Mouse (Mus musculus) embryonic facial prominence, embryonic 11.5 days (tissue): ENCODE measurements around the gene Slc35f6. TPM values are rescaled to one million over a fixed set of nuclear protein-coding genes. Genes with fewer than 3 reads are reported as not detected.
A peak's percentile ranks its signal among the peaks of the same experiment; 100 is the strongest.

Source experiments
- ATAC-seq: fragments of 200-750 bp; cut with Nextera tagmentation; replicated peaks from 2 replicates; pipeline ENCODE4 v1.8.0; 2017; ENCODE audit warnings: low read depth; ENCODE audit not compliant: insufficient number of reproducible peaks, low FRiP score, low TSS enrichment
- DNase-seq: peaks from one replicate; pipeline ENCODE4 v3.0.0-alpha.2; 2015; ENCODE audit warnings: low spot score
- H3K27ac ChIP-seq: fragments of 300-500 bp; sonication (generic); replicated peaks from 2 replicates; pipeline ENCODE4 v1.5.1; 2014; ENCODE audit warnings: mild to moderate bottlenecking, low read depth, low read length, control low read depth
- H3K27me3 ChIP-seq: fragments of 300-500 bp; sonication (generic); 2 replicates; pipeline ENCODE4 v1.6.1; 2014; ENCODE audit warnings: mild to moderate bottlenecking, low read length, moderate library complexity, mixed read lengths; ENCODE audit not compliant: control insufficient read depth, insufficient read depth
- H3K36me3 ChIP-seq: fragments of 300-500 bp; sonication (generic); replicated peaks from 2 replicates; pipeline ENCODE4 v1.6.1; 2014; ENCODE audit warnings: low read depth, mild to moderate bottlenecking, low read length, moderate library complexity, mixed read lengths; ENCODE audit not compliant: control insufficient read depth, insufficient read depth
- H3K4me1 ChIP-seq: fragments of 300-500 bp; sonication (generic); 2 replicates; pipeline ENCODE4 v1.6.1; 2014; ENCODE audit warnings: low read length, mixed read lengths; ENCODE audit not compliant: control insufficient read depth, insufficient read depth
- H3K4me2 ChIP-seq: fragments of 300-500 bp; sonication (generic); 2 replicates; pipeline ENCODE4 v1.6.1; 2014; ENCODE audit warnings: low read depth, mild to moderate bottlenecking, control low read depth, low read length, moderate library complexity
- H3K4me3 ChIP-seq: fragments of 300-500 bp; sonication (generic); 2 replicates; pipeline ENCODE4 v1.5.1; 2014; ENCODE audit warnings: low read depth, low read length, control low read depth
- H3K9ac ChIP-seq: fragments of 300-500 bp; sonication (generic); replicated peaks from 2 replicates; pipeline ENCODE4 v1.6.1; 2014; ENCODE audit warnings: mild to moderate bottlenecking, control low read depth, low read length
- H3K9me3 ChIP-seq: fragments of 300-500 bp; sonication (generic); replicated peaks from 2 replicates; pipeline ENCODE4 v1.6.1; 2016; ENCODE audit warnings: mild to moderate bottlenecking, low read length, inconsistent platforms, mixed read lengths; ENCODE audit not compliant: control insufficient read depth
- WGBS: fragments of 180-500 bp; shearing (Covaris S2); extraction: QIAGEN DNeasy Blood & Tissue Kit; methylation state at CpG from one replicate; pipeline ENCODE4 v1.1.7; 2014; 5-methylcytosine and 5-hydroxymethylcytosine counted together
- polyA plus RNA-seq: library from polyadenylated mRNA; unstranded; fragments of >200 nt; fragmentation: Nextera tagmentation; extraction: Ambion mirVana; gene quantifications from 2 replicates; pipeline ENCODE4 v1.2.1, GENCODE M21; 2014

The Slc35f6 gene
- polyA plus RNA-seq, 1 experiment from 2014 or later = 22.0 TPM

DNA sequence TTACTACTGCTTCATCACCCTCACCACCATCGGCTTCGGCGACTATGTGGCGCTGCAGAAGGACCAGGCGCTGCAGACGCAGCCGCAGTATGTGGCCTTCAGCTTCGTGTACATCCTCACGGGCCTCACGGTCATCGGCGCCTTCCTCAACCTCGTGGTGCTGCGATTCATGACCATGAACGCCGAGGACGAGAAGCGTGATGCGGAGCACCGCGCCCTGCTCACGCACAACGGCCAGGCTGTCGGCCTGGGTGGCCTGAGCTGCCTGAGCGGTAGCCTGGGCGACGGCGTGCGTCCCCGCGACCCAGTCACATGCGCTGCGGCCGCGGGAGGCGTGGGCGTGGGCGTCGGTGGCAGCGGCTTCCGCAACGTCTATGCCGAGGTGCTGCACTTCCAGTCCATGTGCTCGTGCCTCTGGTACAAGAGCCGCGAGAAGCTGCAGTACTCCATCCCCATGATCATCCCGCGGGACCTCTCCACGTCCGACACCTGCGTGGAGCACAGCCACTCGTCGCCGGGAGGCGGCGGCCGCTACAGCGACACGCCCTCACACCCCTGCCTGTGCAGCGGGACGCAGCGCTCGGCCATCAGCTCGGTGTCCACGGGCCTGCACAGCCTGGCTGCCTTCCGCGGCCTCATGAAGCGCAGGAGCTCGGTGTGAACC is 25.4 kb upstream of the Slc35f6 start:
- peak overlapping the region; percentile 56 for H3K9ac ChIP-seq
- ATAC-seq (peak; percentile 64; the same call in 1 of the 2 replicates), DNase-seq (peak; percentile 35)
- peak overlapping the region; percentile 41 for H3K4me3 ChIP-seq
- no peak overlapping the region for H3K27ac ChIP-seq
- H3K36me3 ChIP-seq = no peaks in the 10 kb centered on the region
- H3K4me2 ChIP-seq = peak overlapping the region; percentile 95
- H3K27me3 ChIP-seq = peaks cover 11% of the 10 kb centered on the region
- 3% methylated on average over 69 of the region's 69 CpGs for WGBS
- H3K9me3 ChIP-seq = no peaks in the 10 kb centered on the region
- peaks cover 4% of the 10 kb centered on the region; the same call in 1 of the 2 replicates for H3K4me1 ChIP-seq

- H3K27ac ChIP-seq = no peak overlapping the region
- peak; percentile 64 for DNase-seq
Observed at GRCm38 (mm10) chr5:30622841-30623185, 24.9 kb upstream of the Slc35f6 start.

DNA sequence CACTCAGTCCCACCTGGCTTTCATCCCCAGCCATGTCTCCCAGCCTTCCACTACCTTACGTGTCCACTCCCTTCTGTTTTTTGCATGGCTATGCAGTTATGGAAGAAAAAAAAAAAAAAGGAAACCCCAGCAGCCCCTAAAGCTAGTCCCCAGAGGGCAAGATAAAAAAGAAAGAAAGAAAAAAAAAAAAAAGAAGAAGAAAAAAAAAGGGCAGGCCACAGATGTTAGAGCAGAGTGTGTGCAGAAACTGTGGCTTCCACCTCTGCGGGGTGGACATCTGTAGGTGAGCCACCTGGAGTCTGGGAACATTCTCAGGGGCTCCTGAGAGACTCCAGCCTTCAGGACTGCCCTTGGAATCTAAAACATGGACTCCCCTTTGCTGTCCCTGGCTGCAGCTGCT is 24.4 kb upstream of the Slc35f6 start:
- 66% methylated on average over 2 of the region's 2 CpGs for WGBS
- ATAC-seq = no peak
- no peak overlapping the region; the same call in 1 of the 2 replicates for H3K4me3 ChIP-seq
- H3K4me1 ChIP-seq = peaks cover 4% of the 10 kb centered on the region; the same call in 1 of the 2 replicates
- H3K9me3 ChIP-seq = no peaks in the 10 kb centered on the region
- no peak for DNase-seq
- no peak overlapping the region for H3K27ac ChIP-seq
- H3K9ac ChIP-seq = no peak overlapping the region
- peaks cover 11% of the 10 kb centered on the region for H3K27me3 ChIP-seq
- H3K4me2 ChIP-seq = peak overlapping the region; percentile 95
- no peaks in the 10 kb centered on the region for H3K36me3 ChIP-seq

More at GRCm38 (mm10) chr5:30622841-30623185, 24.9 kb upstream of the Slc35f6 start:
- H3K9me3 ChIP-seq = no peaks in the 10 kb centered on the region
- peak; percentile 12; the same call in 1 of the 2 replicates for ATAC-seq
- H3K36me3 ChIP-seq = no peaks in the 10 kb centered on the region
- peak overlapping the region; percentile 41 for H3K4me3 ChIP-seq
- peaks cover 4% of the 10 kb centered on the region; the same call in 1 of the 2 replicates for H3K4me1 ChIP-seq
- H3K4me2 ChIP-seq = peak overlapping the region; percentile 95
- H3K9ac ChIP-seq = peak overlapping the region; percentile 56
- peaks cover 11% of the 10 kb centered on the region for H3K27me3 ChIP-seq
- 0% methylated on average over 10 of the region's 10 CpGs for WGBS

DNA sequence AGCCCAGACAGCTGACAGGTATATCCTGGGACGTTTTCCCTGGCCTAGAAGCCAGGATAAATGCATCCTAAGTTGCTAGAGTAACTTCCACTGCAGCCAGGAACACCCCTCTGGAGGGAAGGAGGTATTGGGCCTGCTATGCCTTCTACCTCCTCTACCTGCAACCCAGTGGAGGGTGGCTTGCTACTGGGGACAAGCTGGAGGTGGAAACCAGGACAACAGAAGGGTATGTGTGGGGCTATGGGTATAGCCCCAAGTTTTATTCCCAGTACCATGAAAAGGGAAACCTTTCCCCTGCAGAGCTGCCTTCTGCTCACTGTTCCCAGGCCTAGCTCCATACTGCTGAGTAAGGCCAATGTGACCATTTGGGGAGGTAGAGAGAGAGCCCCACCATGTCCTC is 23.4 kb upstream of the Slc35f6 start:
- H3K9ac ChIP-seq = no peak overlapping the region
- H3K4me1 ChIP-seq = peaks cover 4% of the 10 kb centered on the region; the same call in 1 of the 2 replicates
- H3K27me3 ChIP-seq = peaks cover 11% of the 10 kb centered on the region
- H3K4me3 ChIP-seq = no peak overlapping the region
- 25% methylated on average over 1 of the region's 1 CpGs for WGBS
- no peak overlapping the region for H3K4me2 ChIP-seq
- DNase-seq (no peak), ATAC-seq (no peak)
- H3K36me3 ChIP-seq = no peaks in the 10 kb centered on the region
- H3K9me3 ChIP-seq = no peaks in the 10 kb centered on the region
- H3K27ac ChIP-seq = no peak overlapping the region

- Histone ChIP-seq H3K4me2 (no peak overlapping the region), H3K27ac (no peak overlapping the region), H3K27me3 (peaks cover 11% of the 10 kb centered on the region), H3K4me1 (peaks cover 4% of the 10 kb centered on the region; the same call in 1 of the 2 replicates), H3K9me3 (no peaks in the 10 kb centered on the region), H3K9ac (no peak overlapping the region), H3K36me3 (no peaks in the 10 kb centered on the region), H3K4me3 (no peak overlapping the region)
- DNase-seq (no peak), ATAC-seq (no peak)
- WGBS = 54% methylated on average over 4 of the region's 4 CpGs
Observed at GRCm38 (mm10) chr5:30624908-30625307, 22.8 kb upstream of the Slc35f6 start.

DNA sequence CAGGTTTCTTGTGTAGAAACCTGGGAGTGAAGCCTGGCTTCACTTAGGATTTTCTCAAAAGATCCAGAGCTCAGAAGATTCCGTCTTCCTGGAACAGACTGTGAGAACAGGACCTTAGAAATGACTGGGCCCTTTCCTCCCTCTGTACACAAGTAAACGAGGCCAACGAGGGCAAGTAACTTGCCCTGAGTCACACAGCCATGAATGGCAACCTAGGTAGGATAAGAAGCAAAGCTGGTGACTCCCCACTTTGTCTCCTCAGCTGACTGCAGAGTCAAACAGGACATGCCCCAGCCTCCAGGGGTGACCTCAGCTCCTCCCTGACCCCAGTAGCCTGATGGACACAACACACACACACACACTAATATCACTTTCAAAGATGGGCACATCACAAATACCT is 22.4 kb upstream of the Slc35f6 start:
- 87% methylated on average over 3 of the region's 3 CpGs for WGBS
- Histone ChIP-seq H3K27ac (no peak overlapping the region), H3K4me3 (no peak overlapping the region), H3K9ac (no peak overlapping the region), H3K4me2 (no peak overlapping the region), H3K36me3 (no peaks in the 10 kb centered on the region), H3K4me1 (peaks cover 4% of the 10 kb centered on the region; the same call in 1 of the 2 replicates), H3K27me3 (peaks cover 11% of the 10 kb centered on the region), H3K9me3 (no peaks in the 10 kb centered on the region)
- DNase-seq (no peak), ATAC-seq (no peak)

DNA sequence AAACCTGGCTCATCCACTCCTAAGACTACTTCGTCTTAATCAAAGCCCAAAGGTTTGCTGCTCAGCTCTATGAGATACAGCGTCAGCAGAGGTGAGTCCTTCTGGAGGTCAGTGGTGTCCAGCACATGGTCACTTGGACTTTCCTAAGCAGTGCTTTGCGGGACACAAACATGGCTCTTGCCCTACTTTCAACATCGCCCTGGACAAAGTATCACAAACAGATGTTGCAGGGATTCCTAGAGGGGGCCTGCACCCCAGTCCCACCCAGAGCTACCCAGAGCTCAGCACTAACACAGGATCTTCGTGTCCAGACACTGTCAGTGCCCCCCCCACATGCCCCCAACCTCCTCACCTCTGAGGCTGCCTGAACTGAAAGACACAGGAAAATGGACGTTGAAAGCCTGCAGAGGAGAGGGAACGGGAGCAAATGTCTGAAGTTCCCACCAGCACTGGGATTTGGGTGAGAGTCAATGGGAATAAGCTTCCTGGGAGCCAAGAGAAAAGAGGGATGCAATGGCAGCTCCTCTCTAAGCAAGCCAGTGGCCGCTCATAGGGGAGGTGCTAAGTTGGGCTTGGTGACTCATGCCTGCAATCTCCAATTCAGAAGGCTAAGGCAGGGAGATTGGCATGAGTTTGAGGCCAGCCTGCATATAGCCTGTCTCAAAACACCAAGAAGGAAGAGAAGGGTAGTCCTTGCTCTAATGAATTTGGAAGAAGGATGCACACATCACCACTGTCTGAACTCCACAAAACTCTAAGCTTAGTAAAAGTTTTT is 21.2 kb upstream of the Slc35f6 start:
- Histone ChIP-seq H3K4me1 (peaks cover 4% of the 10 kb centered on the region; the same call in 1 of the 2 replicates), H3K9ac (no peak overlapping the region), H3K9me3 (no peaks in the 10 kb centered on the region), H3K27ac (no peak overlapping the region), H3K27me3 (peaks cover 10% of the 10 kb centered on the region), H3K4me2 (no peak overlapping the region), H3K36me3 (no peaks in the 10 kb centered on the region), H3K4me3 (no peak overlapping the region)
- DNase-seq = no peak
- ATAC-seq = no peak
- WGBS = 80% methylated on average over 8 of the region's 8 CpGs

- WGBS = 85% methylated on average over 3 of the region's 3 CpGs
- H3K9me3 ChIP-seq = no peaks in the 10 kb centered on the region
- no peak overlapping the region for H3K4me2 ChIP-seq
- no peak for ATAC-seq
- no peaks in the 10 kb centered on the region for H3K36me3 ChIP-seq
- H3K27me3 ChIP-seq = no peaks in the 10 kb centered on the region
- no peak overlapping the region for H3K9ac ChIP-seq
- no peak overlapping the region for H3K27ac ChIP-seq
- no peak for DNase-seq
- no peak overlapping the region for H3K4me3 ChIP-seq
- H3K4me1 ChIP-seq = no peaks in the 10 kb centered on the region
Observed at GRCm38 (mm10) chr5:30628511-30628910, 19.2 kb upstream of the Slc35f6 start.
